Mouse (Mus musculus) heart, adult 2 months (tissue): Measurements from ENCODE around the gene Sh3d19.

Source experiments
- CTCF ChIP-seq: fragments of 200-600 bp; IDR thresholded peaks from 2 replicates; pipeline ENCODE4 v1.8.1; 2022; ENCODE audit warnings: antibody characterized with exemption, mild to moderate bottlenecking, moderate library complexity
- EP300 ChIP-seq: fragments of 200-500 bp; IDR thresholded peaks from 2 replicates; pipeline ENCODE4 v1.6.1; 2011; ENCODE audit warnings: low read depth, low read length, control low read depth; ENCODE audit not compliant: insufficient read depth
- POLR2A ChIP-seq: fragments of 200-500 bp; IDR thresholded peaks from 2 replicates; pipeline ENCODE4 v1.6.1; 2011; ENCODE audit warnings: mild to moderate bottlenecking, low read depth, low read length, control low read depth; ENCODE audit not compliant: insufficient read depth

DNA sequence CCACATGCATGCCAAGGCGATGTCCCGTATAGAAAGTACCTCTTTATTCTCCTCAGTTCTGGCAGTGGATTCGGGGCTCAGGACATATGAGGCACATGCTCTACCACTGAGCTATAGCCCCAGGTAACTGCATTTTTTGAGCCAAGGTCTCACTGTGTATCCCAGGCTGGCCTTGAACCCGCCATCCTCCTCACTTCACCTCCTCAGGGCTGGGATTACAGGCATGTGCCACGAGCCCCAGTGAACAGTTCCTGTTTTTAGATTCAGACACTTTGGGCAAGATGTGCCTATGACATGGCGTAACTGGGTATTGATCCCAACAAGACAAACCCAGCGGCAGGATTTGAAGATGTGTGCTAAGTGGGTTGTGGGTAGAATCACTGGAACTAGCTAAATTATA lies 99.9 kb downstream of the Sh3d19 start:
- TF ChIP-seq CTCF (no peak), EP300 (no peak), POLR2A (no peak)
